Mouse (Mus musculus) neural tube, embryonic 14.5 days (tissue): ENCODE data around the gene Fry. TPM values are rescaled to one million over a fixed set of nuclear protein-coding genes. Genes with fewer than 3 reads are reported as not detected.

Experiments used
- ATAC-seq: fragments of 200-750 bp; cut with Nextera tagmentation; 2 replicates; pipeline ENCODE4 v1.8.0; 2017; ENCODE audit warnings: low read depth, mild to moderate bottlenecking, moderate TSS enrichment, moderate library complexity
- H3K27ac ChIP-seq: fragments of 300-500 bp; sonication (generic); 2 replicates; pipeline ENCODE4 v1.5.1; 2014; ENCODE audit warnings: low read depth, mild to moderate bottlenecking, control low read depth, low read length, moderate library complexity, mixed read lengths
- H3K27me3 ChIP-seq: fragments of 300-500 bp; sonication (generic); 2 replicates; pipeline ENCODE4 v1.6.1; 2014; ENCODE audit warnings: low read length; ENCODE audit not compliant: control insufficient read depth, insufficient read depth
- H3K36me3 ChIP-seq: fragments of 300-500 bp; sonication (generic); 2 replicates; pipeline ENCODE4 v1.6.1; 2014; ENCODE audit warnings: low read length, mixed read lengths; ENCODE audit not compliant: control insufficient read depth, insufficient read depth
- H3K4me1 ChIP-seq: fragments of 300-500 bp; sonication (generic); 2 replicates; pipeline ENCODE4 v1.6.1; 2014; ENCODE audit warnings: low read length; ENCODE audit not compliant: control insufficient read depth, insufficient read depth
- H3K4me2 ChIP-seq: fragments of 300-500 bp; sonication (generic); 2 replicates; pipeline ENCODE4 v1.6.1; 2014; ENCODE audit warnings: mild to moderate bottlenecking, low read depth, low read length, control low read depth
- H3K4me3 ChIP-seq: fragments of 300-500 bp; sonication (generic); 2 replicates; pipeline ENCODE4 v1.5.1; 2014; ENCODE audit warnings: low read depth, low read length, control low read depth, mixed read lengths
- H3K9ac ChIP-seq: fragments of 300-500 bp; sonication (generic); replicated peaks from 2 replicates; pipeline ENCODE4 v1.6.1; 2014; ENCODE audit warnings: low read depth, mild to moderate bottlenecking, control low read depth, low read length, mixed read lengths
- H3K9me3 ChIP-seq: fragments of 300-500 bp; sonication (generic); 2 replicates; pipeline ENCODE4 v1.6.1; 2016; ENCODE audit warnings: low read length; ENCODE audit not compliant: control insufficient read depth
- WGBS: fragments of 180-500 bp; shearing (Covaris S2); extraction: QIAGEN DNeasy Blood & Tissue Kit; methylation state at CpG from one replicate; pipeline ENCODE4 v1.1.7; 2014; 5-methylcytosine and 5-hydroxymethylcytosine counted together
- polyA plus RNA-seq: library from polyadenylated mRNA; unstranded; fragments of >200 nt; fragmentation: Nextera tagmentation; extraction: Ambion mirVana; gene quantifications from 2 replicates; pipeline ENCODE4 v1.2.1, GENCODE M21; 2014

The Fry gene
- polyA plus RNA-seq, 1 experiment from 2014 or later: 85.1 TPM

DNA sequence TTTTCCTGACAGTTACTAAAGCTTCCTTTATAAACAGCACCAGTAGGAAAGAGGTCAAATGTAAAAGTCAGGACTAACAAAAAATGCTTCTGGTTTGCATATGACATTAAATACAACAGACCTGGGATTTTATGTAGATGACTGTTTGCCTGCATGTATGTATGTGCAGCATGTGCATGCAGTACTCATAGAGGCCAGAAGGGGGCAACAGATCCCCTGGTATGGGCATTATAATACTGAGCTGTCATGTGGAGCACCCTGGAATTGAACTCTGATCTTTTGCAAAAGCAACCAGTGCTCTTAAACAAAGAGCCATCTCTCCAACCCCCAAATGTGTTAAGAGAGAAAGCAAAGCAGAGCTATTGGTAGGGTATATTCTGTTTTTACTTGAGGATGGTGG, 296.4 kb downstream of the Fry start:
- Histone ChIP-seq H3K4me1 (no peaks in the 10 kb centered on the region), H3K9me3 (no peaks in the 10 kb centered on the region), H3K4me3 (no peak overlapping the region), H3K36me3 (peaks cover 50% of the 10 kb centered on the region), H3K27ac (no peak overlapping the region), H3K27me3 (no peaks in the 10 kb centered on the region), H3K4me2 (no peak overlapping the region), H3K9ac (no peak overlapping the region)
- no peak for ATAC-seq

DNA sequence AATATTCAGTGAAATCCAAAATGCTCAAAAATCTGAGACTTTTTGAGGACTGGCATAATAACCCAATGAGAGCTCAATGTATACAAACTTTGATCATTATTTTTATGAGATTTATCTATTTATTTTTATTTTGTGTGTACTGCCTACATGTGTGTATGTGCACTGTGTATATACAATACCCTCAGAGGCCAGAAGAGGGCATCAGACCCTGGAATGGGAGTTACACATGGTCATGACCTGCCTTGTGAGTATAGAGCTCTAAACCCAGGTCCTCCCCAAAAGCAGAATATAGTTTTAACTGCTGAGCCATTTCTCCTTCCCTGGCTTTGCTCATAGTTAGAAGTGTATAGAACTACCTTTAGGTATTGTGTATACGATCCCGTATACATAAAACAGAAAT, 298.8 kb downstream of the Fry start:
- Histone ChIP-seq H3K4me2 (no peak overlapping the region), H3K9me3 (no peaks in the 10 kb centered on the region), H3K9ac (no peak overlapping the region), H3K4me1 (no peaks in the 10 kb centered on the region), H3K27me3 (no peaks in the 10 kb centered on the region), H3K27ac (no peak overlapping the region), H3K36me3 (peaks cover 45% of the 10 kb centered on the region), H3K4me3 (no peak overlapping the region)
- ATAC-seq: no peak
- 98% methylated on average over 2 of the region's 2 CpGs for WGBS

DNA sequence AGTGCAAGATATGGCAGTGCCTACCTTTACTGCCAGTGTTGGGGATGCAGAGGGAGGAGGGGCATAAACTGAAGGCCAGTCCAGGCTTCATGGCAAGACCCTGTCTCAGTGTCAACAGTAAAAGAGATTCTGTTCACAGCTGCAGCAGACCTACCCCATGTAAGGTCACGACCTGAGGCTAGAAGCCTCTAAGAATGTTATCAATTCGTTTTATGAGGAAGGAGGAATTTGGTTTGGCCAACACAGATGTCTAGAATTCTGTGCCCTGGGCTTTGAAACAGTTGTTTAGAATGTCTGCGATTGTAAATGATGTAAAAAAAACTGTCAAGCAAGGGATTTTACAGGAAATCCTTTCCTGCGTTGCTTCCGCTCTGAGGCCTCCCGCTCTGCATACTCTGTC, 299.6 kb downstream of the Fry start:
- H3K9ac ChIP-seq: no peak overlapping the region
- H3K36me3 ChIP-seq: peaks cover 51% of the 10 kb centered on the region
- no peak overlapping the region for H3K27ac ChIP-seq
- ATAC-seq: no peak
- H3K4me2 ChIP-seq: no peak overlapping the region
- H3K9me3 ChIP-seq: no peaks in the 10 kb centered on the region
- H3K27me3 ChIP-seq: no peaks in the 10 kb centered on the region
- no peaks in the 10 kb centered on the region for H3K4me1 ChIP-seq
- no peak overlapping the region for H3K4me3 ChIP-seq
- WGBS: 76% methylated on average over 6 of the region's 6 CpGs

DNA sequence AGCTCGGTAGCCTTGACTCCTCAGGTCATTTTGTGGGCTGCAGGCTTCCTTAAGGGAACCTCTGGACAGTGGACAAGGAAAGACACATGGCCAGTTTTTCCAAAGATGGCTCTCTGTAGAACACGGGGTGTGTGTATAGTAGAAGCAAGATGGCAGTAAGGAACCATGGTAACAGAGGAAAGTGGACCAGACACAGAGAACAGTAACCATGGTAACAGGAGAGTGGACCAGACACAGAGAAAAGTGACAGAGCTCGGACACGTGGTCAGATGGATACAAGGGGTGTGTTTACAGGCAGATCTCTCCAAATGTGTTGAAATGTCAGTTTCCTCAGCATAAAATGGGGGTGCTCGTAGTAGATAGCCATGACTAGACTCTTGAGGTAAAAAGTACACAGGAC, 306.6 kb downstream of the Fry start:
- Histone ChIP-seq H3K9ac (no peak overlapping the region), H3K36me3 (peaks cover 34% of the 10 kb centered on the region), H3K4me1 (no peaks in the 10 kb centered on the region), H3K9me3 (no peaks in the 10 kb centered on the region), H3K27ac (no peak overlapping the region), H3K27me3 (no peaks in the 10 kb centered on the region), H3K4me3 (no peak overlapping the region), H3K4me2 (no peak overlapping the region)
- no peak for ATAC-seq
- WGBS: 72% methylated on average over 5 of the region's 5 CpGs

DNA sequence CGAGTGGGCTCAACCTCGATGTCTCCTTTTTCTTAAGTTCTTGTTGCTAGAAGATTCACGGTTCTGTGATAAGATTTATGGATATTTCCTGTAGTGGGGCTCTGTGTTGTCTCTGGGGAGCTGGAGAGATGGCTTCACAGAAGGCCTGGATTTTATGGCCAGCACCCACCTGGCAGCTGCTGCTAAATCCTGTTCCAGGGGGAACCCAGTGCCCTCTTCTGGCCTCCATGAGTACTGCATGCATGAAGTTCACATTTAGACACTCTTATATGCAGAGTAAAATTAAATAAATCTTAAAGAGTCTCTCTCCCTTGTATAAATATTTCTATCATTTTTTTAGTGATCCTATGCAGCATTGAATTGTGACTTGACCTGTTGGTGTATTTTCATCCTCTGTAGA, 308.1 kb downstream of the Fry start:
- Histone ChIP-seq H3K27me3 (no peaks in the 10 kb centered on the region), H3K9ac (no peak overlapping the region), H3K4me1 (no peaks in the 10 kb centered on the region), H3K27ac (no peak overlapping the region), H3K4me2 (no peak overlapping the region), H3K9me3 (no peaks in the 10 kb centered on the region), H3K36me3 (peaks cover 46% of the 10 kb centered on the region), H3K4me3 (no peak overlapping the region)
- no peak for ATAC-seq
- 83% methylated on average over 3 of the region's 3 CpGs for WGBS

DNA sequence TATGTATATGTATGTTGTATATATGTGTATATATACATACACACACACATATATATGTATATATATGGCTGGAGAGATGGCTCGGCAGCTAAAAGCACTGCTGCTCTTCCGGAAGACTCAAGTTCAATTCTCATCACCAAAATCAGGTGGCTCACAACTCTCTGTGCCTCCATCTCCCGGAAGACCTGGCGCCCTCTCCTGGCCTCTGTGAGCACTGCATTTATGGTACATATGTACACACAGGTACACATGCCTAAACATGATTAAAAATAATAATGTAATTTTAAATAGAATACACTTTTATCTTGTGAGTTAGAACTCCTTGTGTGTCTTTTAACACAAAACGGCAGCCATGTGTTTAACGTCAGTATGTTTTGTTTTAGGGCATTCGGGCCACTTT, 312.8 kb downstream of the Fry start:
- no peak overlapping the region for H3K4me2 ChIP-seq
- no peak overlapping the region for H3K9ac ChIP-seq
- H3K36me3 ChIP-seq: peaks cover 58% of the 10 kb centered on the region
- no peak overlapping the region for H3K27ac ChIP-seq
- no peak overlapping the region for H3K4me3 ChIP-seq
- no peaks in the 10 kb centered on the region for H3K4me1 ChIP-seq
- H3K9me3 ChIP-seq: peaks cover 3% of the 10 kb centered on the region; the same call in 1 of the 2 replicates
- WGBS: 98% methylated on average over 7 of the region's 7 CpGs
- no peaks in the 10 kb centered on the region for H3K27me3 ChIP-seq
- no peak for ATAC-seq

DNA sequence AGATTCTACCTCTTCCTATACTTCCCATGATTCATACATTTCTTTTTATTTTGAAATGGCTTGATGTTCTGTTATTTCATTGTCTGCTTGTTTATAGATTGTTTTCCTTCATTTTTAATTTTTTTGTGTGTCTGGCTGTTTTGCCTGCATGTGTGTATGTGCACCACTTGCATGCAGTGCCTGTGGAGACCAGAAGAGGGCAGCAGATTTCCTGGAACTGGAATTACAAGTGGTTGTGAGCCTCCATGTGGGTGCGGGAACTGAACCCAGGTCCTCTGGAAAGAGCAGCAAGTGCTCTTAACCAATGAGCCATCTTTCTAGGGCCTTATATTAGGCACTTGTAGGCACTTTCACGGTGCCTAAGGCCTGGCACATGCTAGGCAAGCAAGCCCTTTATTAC, 314.5 kb downstream of the Fry start:
- Histone ChIP-seq H3K27ac (no peak overlapping the region), H3K9me3 (peaks cover 3% of the 10 kb centered on the region; the same call in 1 of the 2 replicates), H3K4me3 (no peak overlapping the region), H3K4me1 (no peaks in the 10 kb centered on the region), H3K27me3 (no peaks in the 10 kb centered on the region), H3K9ac (no peak overlapping the region), H3K36me3 (peaks cover 51% of the 10 kb centered on the region), H3K4me2 (no peak overlapping the region)
- WGBS: 100% methylated on average over 2 of the region's 2 CpGs
- no peak for ATAC-seq

DNA sequence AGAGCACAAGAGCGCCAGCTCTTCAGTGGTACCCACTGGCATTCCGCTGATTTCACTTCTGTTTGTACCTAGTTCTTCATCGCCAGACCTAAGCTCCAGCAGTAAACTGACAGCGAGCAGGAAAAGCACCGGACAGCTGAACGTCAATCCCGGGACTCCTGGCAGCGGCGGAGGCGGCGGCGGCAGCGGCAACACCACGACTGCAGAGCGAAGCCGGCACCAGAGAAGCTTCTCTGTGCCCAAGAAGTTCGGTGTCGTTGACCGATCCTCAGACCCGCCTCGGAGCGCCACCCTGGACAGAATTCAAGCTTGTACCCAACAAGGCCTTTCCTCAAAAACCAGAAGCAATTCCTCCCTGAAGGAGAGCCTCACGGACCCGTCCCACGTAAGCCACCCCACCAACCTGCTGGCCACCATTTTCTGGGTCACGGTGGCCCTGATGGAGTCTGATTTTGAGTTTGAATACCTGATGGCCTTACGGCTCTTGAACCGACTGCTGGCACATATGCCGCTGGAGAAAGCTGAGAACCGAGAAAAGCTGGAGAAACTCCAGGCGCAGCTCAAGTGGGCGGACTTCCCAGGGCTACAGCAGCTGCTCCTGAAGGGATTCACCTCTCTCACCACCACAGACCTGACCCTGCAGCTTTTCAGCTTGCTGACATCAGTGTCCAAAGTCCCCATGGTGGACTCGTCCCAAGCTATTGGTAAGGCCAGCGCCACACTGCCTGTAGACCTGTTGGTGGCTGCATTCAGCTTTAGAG, 318.4 kb downstream of the Fry start:
- peaks cover 3% of the 10 kb centered on the region; the same call in 1 of the 2 replicates for H3K9me3 ChIP-seq
- ATAC-seq: no peak
- H3K36me3 ChIP-seq: peaks cover 55% of the 10 kb centered on the region
- no peak overlapping the region for H3K27ac ChIP-seq
- WGBS: 30% methylated on average over 34 of the region's 34 CpGs
- no peaks in the 10 kb centered on the region for H3K4me1 ChIP-seq
- H3K9ac ChIP-seq: no peak overlapping the region
- peak overlapping the region; percentile 20; the same call in 1 of the 2 replicates for H3K4me2 ChIP-seq
- H3K4me3 ChIP-seq: no peak overlapping the region
- H3K27me3 ChIP-seq: no peaks in the 10 kb centered on the region

DNA sequence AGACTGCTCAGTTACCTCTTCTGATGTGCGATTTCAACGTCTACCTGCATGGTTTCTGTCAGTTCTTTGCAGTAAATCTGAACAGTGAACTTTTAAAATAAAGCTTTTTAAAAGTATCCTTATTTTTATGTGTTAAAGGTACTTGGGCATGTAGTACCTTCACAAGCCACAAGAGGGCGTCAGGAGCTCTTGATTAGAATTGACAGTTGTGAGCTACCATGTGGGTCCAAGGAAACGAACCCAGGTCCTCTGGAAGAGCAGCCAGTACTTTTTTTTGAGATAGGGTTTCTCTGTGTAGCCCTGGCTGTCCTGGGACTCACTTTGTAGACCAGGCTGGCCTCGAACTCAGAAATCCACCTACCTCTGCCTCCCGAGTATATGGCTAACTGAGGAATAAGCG, 323.2 kb downstream of the Fry start:
- Histone ChIP-seq H3K27me3 (no peaks in the 10 kb centered on the region), H3K36me3 (peaks cover 30% of the 10 kb centered on the region), H3K9me3 (no peaks in the 10 kb centered on the region), H3K27ac (no peak overlapping the region), H3K4me1 (no peaks in the 10 kb centered on the region), H3K4me2 (no peak overlapping the region), H3K9ac (no peak overlapping the region), H3K4me3 (no peak overlapping the region)
- WGBS: 39% methylated on average over 7 of the region's 7 CpGs
- ATAC-seq: no peak
